Mouse (Mus musculus): ENCODE results near the gene Apopt1. TPM values are rescaled to one million over a fixed set of nuclear protein-coding genes. Genes with fewer than 3 reads are reported as not detected.

The Apopt1 gene
- polyA plus RNA-seq, 1 experiment from 2014 or later = 22.1 TPM

GRCm38 (mm10) chr12:111722654-111723053 lies 9.6 kb downstream of the Apopt1 start:
- peaks cover 6% of the 10 kb centered on the region for H3K36me3 ChIP-seq (replicated peaks; ENCODE audit: insufficient read depth, low read length)
- TF ChIP-seq EP300 (IDR thresholded peaks at IDR 0.05; ENCODE audit: low read depth) (no peak), CTCF (IDR thresholded peaks at IDR 0.05; ENCODE audit: low read depth) (peak; percentile 70)
- no peak overlapping the region for H3K9ac ChIP-seq (replicated peaks)
- 73% methylated on average over 9 of the region's 9 CpGs for whole genome bisulfite sequencing (ENCODE audit: insufficient replicate concordance)
- no peaks in the 10 kb centered on the region for H3K9me3 ChIP-seq (ENCODE audit: low read length)
- H3K4me3 ChIP-seq (ENCODE audit: low read depth, low read length) = no peak overlapping the region
- H3K4me1 ChIP-seq (ENCODE audit: insufficient read depth) = no peaks in the 10 kb centered on the region; the same call in 1 of the 2 replicates
- no peaks in the 10 kb centered on the region for H3K27me3 ChIP-seq (ENCODE audit: insufficient read depth, low read length)
- DNase-seq = peak; percentile 66
- H3K27ac ChIP-seq (ENCODE audit: low read depth) = no peak overlapping the region
- H3K4me2 ChIP-seq (ENCODE audit: low read depth, low read length) = no peak overlapping the region
- no peak for ATAC-seq

GRCm38 (mm10) chr12:111724638-111725337 lies 11.7 kb downstream of the Apopt1 start:
- WGBS (ENCODE audit: insufficient replicate concordance) = 77% methylated on average over 6 of the region's 6 CpGs
- DNase-seq (no peak), ATAC-seq (no peak)
- Histone ChIP-seq H3K9me3 (ENCODE audit: low read length) (no peaks in the 10 kb centered on the region), H3K9ac (replicated peaks) (no peak overlapping the region), H3K36me3 (replicated peaks; ENCODE audit: insufficient read depth, low read length) (peaks cover 8% of the 10 kb centered on the region), H3K4me1 (ENCODE audit: insufficient read depth) (no peaks in the 10 kb centered on the region; the same call in 1 of the 2 replicates), H3K27ac (ENCODE audit: low read depth) (no peak overlapping the region), H3K4me2 (ENCODE audit: low read depth, low read length) (no peak overlapping the region), H3K27me3 (ENCODE audit: insufficient read depth, low read length) (no peaks in the 10 kb centered on the region), H3K4me3 (ENCODE audit: low read depth, low read length) (no peak overlapping the region)
- TF ChIP-seq EP300 (IDR thresholded peaks at IDR 0.05; ENCODE audit: low read depth) (no peak), CTCF (IDR thresholded peaks at IDR 0.05; ENCODE audit: low read depth) (no peak)

- WGBS (ENCODE audit: insufficient replicate concordance) = 80% methylated on average over 12 of the region's 12 CpGs
- Histone ChIP-seq H3K9ac (replicated peaks) (no peak overlapping the region), H3K27me3 (ENCODE audit: insufficient read depth, low read length) (no peaks in the 10 kb centered on the region), H3K9me3 (ENCODE audit: low read length) (no peaks in the 10 kb centered on the region), H3K4me2 (ENCODE audit: low read depth, low read length) (no peak overlapping the region), H3K4me3 (ENCODE audit: low read depth, low read length) (no peak overlapping the region), H3K27ac (ENCODE audit: low read depth) (no peak overlapping the region), H3K36me3 (replicated peaks; ENCODE audit: insufficient read depth, low read length) (peaks cover 9% of the 10 kb centered on the region), H3K4me1 (ENCODE audit: insufficient read depth) (no peaks in the 10 kb centered on the region; the same call in 1 of the 2 replicates)
- ATAC-seq = no peak
- no peak for DNase-seq
- no peak for TF ChIP-seq EP300 (IDR thresholded peaks at IDR 0.05; ENCODE audit: low read depth)
- no peak for TF ChIP-seq CTCF (IDR thresholded peaks at IDR 0.05; ENCODE audit: low read depth)
Measured at GRCm38 (mm10) chr12:111725338-111726121, 12.5 kb downstream of the Apopt1 start.

- no peak overlapping the region for H3K4me3 ChIP-seq (ENCODE audit: low read depth, low read length)
- ATAC-seq (0 out of 2 replicates have a peak, but pooled peaks have one; percentile 12), DNase-seq (no peak)
- no peaks in the 10 kb centered on the region for H3K9me3 ChIP-seq (ENCODE audit: low read length)
- WGBS (ENCODE audit: insufficient replicate concordance) = 44% methylated on average over 4 of the region's 4 CpGs
- H3K27me3 ChIP-seq (ENCODE audit: insufficient read depth, low read length) = no peaks in the 10 kb centered on the region
- no peak overlapping the region for H3K4me2 ChIP-seq (ENCODE audit: low read depth, low read length)
- H3K27ac ChIP-seq (ENCODE audit: low read depth) = no peak overlapping the region
- peaks cover 9% of the 10 kb centered on the region for H3K36me3 ChIP-seq (replicated peaks; ENCODE audit: insufficient read depth, low read length)
- H3K9ac ChIP-seq (replicated peaks) = no peak overlapping the region
- no peaks in the 10 kb centered on the region; the same call in 1 of the 2 replicates for H3K4me1 ChIP-seq (ENCODE audit: insufficient read depth)
- TF ChIP-seq EP300 (IDR thresholded peaks at IDR 0.05; ENCODE audit: low read depth) = no peak
- TF ChIP-seq CTCF (IDR thresholded peaks at IDR 0.05; ENCODE audit: low read depth) = no peak
Measured at GRCm38 (mm10) chr12:111726122-111726463, 13.0 kb downstream of the Apopt1 start.

GRCm38 (mm10) chr12:111727956-111728355 lies 14.9 kb downstream of the Apopt1 start:
- no peaks in the 10 kb centered on the region; the same call in 1 of the 2 replicates for H3K4me1 ChIP-seq (ENCODE audit: insufficient read depth)
- no peaks in the 10 kb centered on the region for H3K27me3 ChIP-seq (ENCODE audit: insufficient read depth, low read length)
- H3K27ac ChIP-seq (ENCODE audit: low read depth) = no peak overlapping the region
- H3K4me2 ChIP-seq (ENCODE audit: low read depth, low read length) = no peak overlapping the region
- ATAC-seq = no peak
- no peak overlapping the region for H3K9ac ChIP-seq (replicated peaks)
- no peak for TF ChIP-seq EP300 (IDR thresholded peaks at IDR 0.05; ENCODE audit: low read depth)
- TF ChIP-seq CTCF (IDR thresholded peaks at IDR 0.05; ENCODE audit: low read depth) = no peak
- peaks cover 10% of the 10 kb centered on the region for H3K36me3 ChIP-seq (replicated peaks; ENCODE audit: insufficient read depth, low read length)
- WGBS (ENCODE audit: insufficient replicate concordance) = 67% methylated on average over 1 of the region's 1 CpGs
- no peak for DNase-seq
- H3K4me3 ChIP-seq (ENCODE audit: low read depth, low read length) = no peak overlapping the region
- no peaks in the 10 kb centered on the region for H3K9me3 ChIP-seq (ENCODE audit: low read length)
